Mouse (Mus musculus): ENCODE data around the gene Sntg2. TPM values are rescaled to one million over a fixed set of nuclear protein-coding genes. Genes with fewer than 3 reads are reported as not detected.

Gene Sntg2
- polyA plus RNA-seq, 1 experiment from 2014 or later = 1.3 TPM

GRCm38 (mm10) chr12:30200621-30201020 is 172.6 kb downstream of the Sntg2 start:
- Histone ChIP-seq H3K4me3 (ENCODE audit: low read depth, low read length) (no peak overlapping the region), H3K27ac (replicated peaks; ENCODE audit: low read depth, low read length) (no peak overlapping the region), H3K36me3 (replicated peaks; ENCODE audit: control insufficient read depth, insufficient read depth, low read depth, low read length) (no peaks in the 10 kb centered on the region), H3K9me3 (replicated peaks; ENCODE audit: control insufficient read depth, low read length) (no peaks in the 10 kb centered on the region), H3K27me3 (ENCODE audit: control insufficient read depth, insufficient read depth, low read length) (no peaks in the 10 kb centered on the region), H3K4me2 (ENCODE audit: low read depth, low read length) (no peak overlapping the region), H3K9ac (replicated peaks; ENCODE audit: low read length) (no peak overlapping the region), H3K4me1 (ENCODE audit: control insufficient read depth, insufficient read depth, low read length) (no peaks in the 10 kb centered on the region)
- 89% methylated on average over 7 of the region's 7 CpGs for WGBS
- ATAC-seq (replicated peaks; ENCODE audit: insufficient number of reproducible peaks, low FRiP score, low TSS enrichment, low read depth) = no peak
- DNase-seq (ENCODE audit: low spot score) = no peak

- Histone ChIP-seq H3K27me3 (ENCODE audit: control insufficient read depth, insufficient read depth, low read length) (no peaks in the 10 kb centered on the region), H3K4me2 (ENCODE audit: low read depth, low read length) (no peak overlapping the region), H3K36me3 (replicated peaks; ENCODE audit: control insufficient read depth, insufficient read depth, low read depth, low read length) (no peaks in the 10 kb centered on the region), H3K27ac (replicated peaks; ENCODE audit: low read depth, low read length) (no peak overlapping the region), H3K4me1 (ENCODE audit: control insufficient read depth, insufficient read depth, low read length) (no peaks in the 10 kb centered on the region), H3K9me3 (replicated peaks; ENCODE audit: control insufficient read depth, low read length) (no peaks in the 10 kb centered on the region), H3K9ac (replicated peaks; ENCODE audit: low read length) (no peak overlapping the region), H3K4me3 (ENCODE audit: low read depth, low read length) (no peak overlapping the region)
- ATAC-seq (replicated peaks; ENCODE audit: insufficient number of reproducible peaks, low FRiP score, low TSS enrichment, low read depth) (no peak), DNase-seq (ENCODE audit: low spot score) (peak; percentile 53)
- WGBS = 38% methylated on average over 2 of the region's 2 CpGs
These were observed 173.4 kb downstream of the Sntg2 start for GRCm38 (mm10) chr12:30199735-30200134.

- Histone ChIP-seq H3K9ac (replicated peaks; ENCODE audit: low read length) (no peak overlapping the region), H3K4me1 (ENCODE audit: control insufficient read depth, insufficient read depth, low read length) (no peaks in the 10 kb centered on the region), H3K9me3 (replicated peaks; ENCODE audit: control insufficient read depth, low read length) (no peaks in the 10 kb centered on the region), H3K4me2 (ENCODE audit: low read depth, low read length) (no peak overlapping the region), H3K36me3 (replicated peaks; ENCODE audit: control insufficient read depth, insufficient read depth, low read depth, low read length) (no peaks in the 10 kb centered on the region), H3K4me3 (ENCODE audit: low read depth, low read length) (no peak overlapping the region), H3K27me3 (ENCODE audit: control insufficient read depth, insufficient read depth, low read length) (no peaks in the 10 kb centered on the region), H3K27ac (replicated peaks; ENCODE audit: low read depth, low read length) (no peak overlapping the region)
- 83% methylated on average over 1 of the region's 1 CpGs for WGBS
- DNase-seq (ENCODE audit: low spot score) (no peak), ATAC-seq (replicated peaks; ENCODE audit: insufficient number of reproducible peaks, low FRiP score, low TSS enrichment, low read depth) (no peak)
These were observed 174.9 kb downstream of the Sntg2 start for GRCm38 (mm10) chr12:30198250-30198649.

GRCm38 (mm10) chr12:30181721-30182120 is 191.5 kb downstream of the Sntg2 start:
- no peak overlapping the region for H3K4me2 ChIP-seq (ENCODE audit: low read depth, low read length)
- no peak overlapping the region for H3K4me3 ChIP-seq (ENCODE audit: low read depth, low read length)
- H3K27ac ChIP-seq (replicated peaks; ENCODE audit: low read depth, low read length) = no peak overlapping the region
- no peaks in the 10 kb centered on the region for H3K27me3 ChIP-seq (ENCODE audit: control insufficient read depth, insufficient read depth, low read length)
- DNase-seq (ENCODE audit: low spot score) (no peak), ATAC-seq (replicated peaks; ENCODE audit: insufficient number of reproducible peaks, low FRiP score, low TSS enrichment, low read depth) (no peak)
- H3K36me3 ChIP-seq (replicated peaks; ENCODE audit: control insufficient read depth, insufficient read depth, low read depth, low read length) = no peaks in the 10 kb centered on the region
- no peaks in the 10 kb centered on the region for H3K4me1 ChIP-seq (ENCODE audit: control insufficient read depth, insufficient read depth, low read length)
- H3K9ac ChIP-seq (replicated peaks; ENCODE audit: low read length) = no peak overlapping the region
- no peaks in the 10 kb centered on the region for H3K9me3 ChIP-seq (replicated peaks; ENCODE audit: control insufficient read depth, low read length)
- WGBS = 91% methylated on average over 3 of the region's 3 CpGs

GRCm38 (mm10) chr12:30179623-30180022 is 193.6 kb downstream of the Sntg2 start:
- Histone ChIP-seq H3K27me3 (ENCODE audit: control insufficient read depth, insufficient read depth, low read length) (no peaks in the 10 kb centered on the region), H3K9ac (replicated peaks; ENCODE audit: low read length) (no peak overlapping the region), H3K27ac (replicated peaks; ENCODE audit: low read depth, low read length) (no peak overlapping the region), H3K9me3 (replicated peaks; ENCODE audit: control insufficient read depth, low read length) (no peaks in the 10 kb centered on the region), H3K4me1 (ENCODE audit: control insufficient read depth, insufficient read depth, low read length) (no peaks in the 10 kb centered on the region), H3K36me3 (replicated peaks; ENCODE audit: control insufficient read depth, insufficient read depth, low read depth, low read length) (no peaks in the 10 kb centered on the region), H3K4me3 (ENCODE audit: low read depth, low read length) (no peak overlapping the region), H3K4me2 (ENCODE audit: low read depth, low read length) (no peak overlapping the region)
- ATAC-seq (replicated peaks; ENCODE audit: insufficient number of reproducible peaks, low FRiP score, low TSS enrichment, low read depth) (no peak), DNase-seq (ENCODE audit: low spot score) (no peak)
- WGBS = 90% methylated on average over 1 of the region's 1 CpGs

- H3K36me3 ChIP-seq (replicated peaks; ENCODE audit: control insufficient read depth, insufficient read depth, low read depth, low read length) = no peaks in the 10 kb centered on the region
- no peak overlapping the region for H3K27ac ChIP-seq (replicated peaks; ENCODE audit: low read depth, low read length)
- H3K9ac ChIP-seq (replicated peaks; ENCODE audit: low read length) = no peak overlapping the region
- H3K4me2 ChIP-seq (ENCODE audit: low read depth, low read length) = no peak overlapping the region
- no peaks in the 10 kb centered on the region for H3K9me3 ChIP-seq (replicated peaks; ENCODE audit: control insufficient read depth, low read length)
- ATAC-seq (replicated peaks; ENCODE audit: insufficient number of reproducible peaks, low FRiP score, low TSS enrichment, low read depth) (no peak), DNase-seq (ENCODE audit: low spot score) (no peak)
- 82% methylated on average over 6 of the region's 6 CpGs for WGBS
- H3K27me3 ChIP-seq (ENCODE audit: control insufficient read depth, insufficient read depth, low read length) = no peaks in the 10 kb centered on the region
- H3K4me1 ChIP-seq (ENCODE audit: control insufficient read depth, insufficient read depth, low read length) = no peaks in the 10 kb centered on the region
- no peak overlapping the region for H3K4me3 ChIP-seq (ENCODE audit: low read depth, low read length)
These were observed 195.2 kb downstream of the Sntg2 start for GRCm38 (mm10) chr12:30177966-30178365.

GRCm38 (mm10) chr12:30177529-30177928 is 195.6 kb downstream of the Sntg2 start:
- Histone ChIP-seq H3K9me3 (replicated peaks; ENCODE audit: control insufficient read depth, low read length) (no peaks in the 10 kb centered on the region), H3K27ac (replicated peaks; ENCODE audit: low read depth, low read length) (no peak overlapping the region), H3K9ac (replicated peaks; ENCODE audit: low read length) (no peak overlapping the region), H3K4me2 (ENCODE audit: low read depth, low read length) (no peak overlapping the region), H3K4me3 (ENCODE audit: low read depth, low read length) (no peak overlapping the region), H3K36me3 (replicated peaks; ENCODE audit: control insufficient read depth, insufficient read depth, low read depth, low read length) (no peaks in the 10 kb centered on the region), H3K27me3 (ENCODE audit: control insufficient read depth, insufficient read depth, low read length) (no peaks in the 10 kb centered on the region), H3K4me1 (ENCODE audit: control insufficient read depth, insufficient read depth, low read length) (no peaks in the 10 kb centered on the region)
- 67% methylated on average over 2 of the region's 2 CpGs for WGBS
- no peak for ATAC-seq (replicated peaks; ENCODE audit: insufficient number of reproducible peaks, low FRiP score, low TSS enrichment, low read depth)
- DNase-seq (ENCODE audit: low spot score) = no peak

GRCm38 (mm10) chr12:30168491-30168890 is 204.7 kb downstream of the Sntg2 start:
- Histone ChIP-seq H3K4me2 (ENCODE audit: low read depth, low read length) (no peak overlapping the region), H3K27ac (replicated peaks; ENCODE audit: low read depth, low read length) (no peak overlapping the region), H3K36me3 (replicated peaks; ENCODE audit: control insufficient read depth, insufficient read depth, low read depth, low read length) (no peaks in the 10 kb centered on the region), H3K4me1 (ENCODE audit: control insufficient read depth, insufficient read depth, low read length) (no peaks in the 10 kb centered on the region), H3K4me3 (ENCODE audit: low read depth, low read length) (no peak overlapping the region), H3K27me3 (ENCODE audit: control insufficient read depth, insufficient read depth, low read length) (no peaks in the 10 kb centered on the region), H3K9me3 (replicated peaks; ENCODE audit: control insufficient read depth, low read length) (no peaks in the 10 kb centered on the region), H3K9ac (replicated peaks; ENCODE audit: low read length) (no peak overlapping the region)
- no peak for ATAC-seq (replicated peaks; ENCODE audit: insufficient number of reproducible peaks, low FRiP score, low TSS enrichment, low read depth)
- DNase-seq (ENCODE audit: low spot score) = no peak
- WGBS = 69% methylated on average over 3 of the region's 3 CpGs
